Mouse (Mus musculus) liver, embryonic 11.5 days (tissue): ENCODE data around the gene Gm27021. TPM values are rescaled to one million over a fixed set of nuclear protein-coding genes. Genes with fewer than 3 reads are reported as not detected.

Experiments used
- ATAC-seq: fragments of 200-750 bp; cut with Nextera tagmentation; replicated peaks from 2 replicates; pipeline ENCODE4 v1.8.0; 2017; ENCODE audit warnings: moderate number of reproducible peaks, mild to moderate bottlenecking, moderate TSS enrichment, moderate library complexity; ENCODE audit not compliant: low FRiP score
- DNase-seq: peaks from one replicate; pipeline ENCODE4 v3.0.0-alpha.2; 2017; ENCODE audit warnings: low spot score
- H3K27ac ChIP-seq: fragments of 300-500 bp; sonication (generic); 2 replicates; pipeline ENCODE4 v1.5.1; 2014; ENCODE audit warnings: mild to moderate bottlenecking, low read depth, low read length, control low read depth
- H3K27me3 ChIP-seq: fragments of 300-500 bp; sonication (generic); replicated peaks from 2 replicates; pipeline ENCODE4 v1.6.1; 2014; ENCODE audit warnings: low read length, mixed read lengths; ENCODE audit not compliant: control insufficient read depth, insufficient read depth
- H3K36me3 ChIP-seq: fragments of 300-500 bp; sonication (generic); 2 replicates; pipeline ENCODE4 v1.6.1; 2014; ENCODE audit warnings: mild to moderate bottlenecking, low read length, moderate library complexity, mixed read lengths; ENCODE audit not compliant: control insufficient read depth, insufficient read depth
- H3K4me1 ChIP-seq: fragments of 300-500 bp; sonication (generic); replicated peaks from 2 replicates; pipeline ENCODE4 v1.6.1; 2014; ENCODE audit warnings: low read length, mixed read lengths; ENCODE audit not compliant: control insufficient read depth, insufficient read depth
- H3K4me2 ChIP-seq: fragments of 300-500 bp; sonication (generic); 2 replicates; pipeline ENCODE4 v1.6.1; 2014; ENCODE audit warnings: mild to moderate bottlenecking, control low read depth, moderate library complexity
- H3K4me3 ChIP-seq: fragments of 300-500 bp; sonication (generic); 2 replicates; pipeline ENCODE4 v1.5.1; 2014; ENCODE audit warnings: low read depth, low read length, control low read depth
- H3K9ac ChIP-seq: fragments of 300-500 bp; sonication (generic); 2 replicates; pipeline ENCODE4 v1.6.1; 2014; ENCODE audit warnings: low read depth, low read length, control low read depth
- H3K9me3 ChIP-seq: fragments of 300-500 bp; sonication (generic); 2 replicates; pipeline ENCODE4 v1.6.1; 2016; ENCODE audit warnings: low read length, inconsistent platforms, mixed read lengths; ENCODE audit not compliant: control insufficient read depth
- WGBS: fragments of 180-500 bp; shearing (Covaris S2); extraction: QIAGEN DNeasy Blood & Tissue Kit; methylation state at CpG from one replicate; pipeline ENCODE4 v1.1.7; 2014; 5-methylcytosine and 5-hydroxymethylcytosine counted together
- polyA plus RNA-seq: library from polyadenylated mRNA; unstranded; fragments of >200 nt; fragmentation: Nextera tagmentation; extraction: Ambion mirVana; gene quantifications from 2 replicates; pipeline ENCODE4 v1.2.1, GENCODE M21; 2014

Gm27021 gene
- polyA plus RNA-seq = 0.69 and 2.4 TPM in 2 replicates

DNA sequence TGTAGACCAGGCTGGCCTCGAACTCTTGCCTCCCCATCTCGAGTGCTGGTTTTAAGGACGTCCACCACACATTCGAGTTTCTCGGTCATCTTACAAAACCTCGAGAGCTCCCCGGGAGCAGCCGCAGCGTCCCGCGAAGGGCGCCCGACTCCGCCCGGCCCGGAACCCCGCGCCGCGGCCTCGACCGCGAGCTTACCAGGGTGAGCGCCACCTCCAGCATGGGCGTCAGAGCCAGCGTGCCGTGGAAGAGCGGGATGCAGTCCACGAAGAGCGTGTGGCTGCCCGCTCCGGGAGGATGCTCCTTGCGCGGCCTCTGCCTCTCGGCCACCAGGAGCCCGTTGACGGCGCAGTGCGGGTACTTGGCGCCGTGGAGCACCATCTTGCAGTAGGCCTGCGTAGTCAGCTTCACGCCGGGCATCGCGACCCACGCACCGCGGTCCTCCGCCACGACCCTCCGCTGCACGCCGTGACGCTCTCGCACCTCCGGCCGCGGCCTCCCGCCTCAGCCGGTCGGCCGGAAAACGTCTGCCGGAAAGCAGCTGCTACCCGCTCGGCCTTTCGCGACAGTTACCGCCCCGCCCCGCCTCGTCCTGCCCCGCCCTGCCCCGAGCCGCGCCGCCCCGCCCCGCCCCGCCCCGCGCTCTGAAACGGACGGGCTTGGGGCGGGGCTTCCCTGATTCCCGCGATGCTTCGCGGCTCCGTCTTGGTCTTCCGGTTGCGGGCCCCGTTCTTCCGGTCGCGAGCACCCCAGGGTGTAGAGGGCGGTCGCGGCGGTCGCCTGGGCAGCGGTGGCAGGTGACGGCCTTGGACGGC, at the start of gene Gm27021, which contains the start of gene Cox4i1:
Gm27021 (minus strand) TSS at position 519 of the 813 bp plus-strand sequence.
Cox4i1 (plus strand) TSS at position 662 of the 813 bp plus-strand sequence.
- under 1% methylated on average over 102 of the region's 105 CpGs for WGBS

DNA sequence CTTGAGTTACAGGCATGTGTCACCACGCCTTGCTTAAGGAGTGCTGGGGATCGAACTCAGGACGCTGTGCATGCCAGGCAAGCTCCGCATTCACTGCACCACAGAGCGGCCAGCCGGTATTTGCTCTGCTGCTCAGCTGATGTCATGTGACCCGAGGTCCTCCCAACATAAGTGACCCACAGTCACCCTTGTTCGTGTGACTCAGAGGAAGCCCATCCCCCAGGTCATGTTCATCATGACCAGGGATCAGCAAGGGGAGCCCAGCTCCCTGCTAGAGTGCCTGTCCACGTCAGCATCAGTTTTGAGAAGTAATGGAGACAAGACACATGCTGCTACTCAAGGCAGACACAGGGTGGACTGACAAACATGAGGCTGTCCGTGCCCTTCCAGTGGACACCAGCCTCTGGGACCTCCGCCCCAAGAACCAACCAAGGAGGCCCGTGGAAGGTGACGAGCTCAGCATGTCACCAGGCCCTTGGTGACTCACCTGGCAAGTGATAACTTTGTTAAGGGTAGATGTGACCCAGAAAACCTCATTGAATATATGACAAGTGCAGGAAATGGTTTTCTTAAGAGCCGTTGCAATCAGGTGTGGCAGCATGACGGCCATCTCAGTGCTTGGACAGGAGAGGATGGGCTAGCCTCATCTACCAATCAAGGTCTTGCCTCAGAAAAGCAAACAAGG, 48.3 kb upstream of the Gm27021 start:
- Histone ChIP-seq H3K9me3 (no peaks in the 10 kb centered on the region), H3K4me1 (no peaks in the 10 kb centered on the region), H3K4me2 (no peak overlapping the region), H3K27me3 (no peaks in the 10 kb centered on the region), H3K36me3 (no peaks in the 10 kb centered on the region), H3K9ac (no peak overlapping the region), H3K27ac (no peak overlapping the region), H3K4me3 (no peak overlapping the region)
- WGBS = 65% methylated on average over 15 of the region's 15 CpGs
- DNase-seq (no peak), ATAC-seq (no peak)

More for the DNA sequence above, at the start of gene Gm27021, which contains the start of gene Cox4i1:
- peak within 1 kb of the TSS; percentile 72 for H3K27ac ChIP-seq
- peaks cover 23% of the 10 kb centered on the region for H3K36me3 ChIP-seq
- DNase-seq (peak; percentile 98), ATAC-seq (peak; percentile 91)
- peaks cover 40% of the 10 kb centered on the region for H3K4me1 ChIP-seq
- H3K27me3 ChIP-seq = no peaks in the 10 kb centered on the region
- peak within 1 kb of the TSS; percentile 75 for H3K4me3 ChIP-seq
- no peaks in the 10 kb centered on the region for H3K9me3 ChIP-seq
- peak within 1 kb of the TSS; percentile 81 for H3K4me2 ChIP-seq
- H3K9ac ChIP-seq = peak within 1 kb of the TSS; percentile 90

DNA sequence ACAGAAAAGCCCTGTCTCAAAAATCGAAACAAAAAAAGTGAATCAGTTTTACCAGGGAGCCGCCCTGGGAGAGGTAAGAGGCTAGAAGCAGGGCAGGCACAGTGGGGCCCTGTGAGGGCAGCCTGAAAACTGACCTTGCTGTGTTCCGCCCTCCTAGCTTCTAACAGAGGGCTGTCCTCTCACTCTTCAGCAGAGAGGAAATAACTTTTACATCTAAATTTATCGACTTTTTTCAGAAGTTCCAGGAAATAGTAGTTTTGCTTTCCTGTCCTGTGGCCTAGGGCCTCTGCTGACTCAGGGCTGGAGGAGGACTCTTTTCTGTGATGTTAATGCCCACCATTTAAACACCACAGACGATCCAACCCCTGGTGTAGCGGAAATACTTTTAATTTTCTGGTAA, 47.3 kb upstream of the Gm27021 start:
- Histone ChIP-seq H3K4me1 (no peaks in the 10 kb centered on the region), H3K4me3 (no peak overlapping the region), H3K4me2 (no peak overlapping the region), H3K27ac (no peak overlapping the region), H3K36me3 (no peaks in the 10 kb centered on the region), H3K9me3 (no peaks in the 10 kb centered on the region), H3K27me3 (no peaks in the 10 kb centered on the region), H3K9ac (no peak overlapping the region)
- 52% methylated on average over 6 of the region's 6 CpGs for WGBS
- DNase-seq = no peak
- no peak for ATAC-seq

DNA sequence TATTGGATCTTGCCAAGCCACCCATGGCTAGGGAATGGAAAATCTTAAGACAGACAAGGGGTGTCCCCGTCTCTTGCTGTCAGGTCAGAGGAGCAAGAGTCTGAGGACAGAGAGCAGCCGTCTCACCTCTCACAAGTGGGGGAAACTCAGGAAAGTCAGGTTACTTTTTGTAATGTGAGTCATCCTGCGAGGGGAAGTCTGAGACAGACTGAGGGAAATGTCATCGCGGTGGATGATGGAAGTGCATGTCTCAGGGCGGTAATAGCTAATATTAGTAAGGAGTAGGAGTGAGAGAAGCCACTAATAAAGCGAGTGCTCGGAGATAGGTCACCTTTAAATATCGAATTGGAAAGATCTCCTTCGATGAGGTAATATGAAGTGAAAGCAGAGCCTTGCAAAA, 41.3 kb upstream of the Gm27021 start:
- 62% methylated on average over 10 of the region's 10 CpGs for WGBS

DNA sequence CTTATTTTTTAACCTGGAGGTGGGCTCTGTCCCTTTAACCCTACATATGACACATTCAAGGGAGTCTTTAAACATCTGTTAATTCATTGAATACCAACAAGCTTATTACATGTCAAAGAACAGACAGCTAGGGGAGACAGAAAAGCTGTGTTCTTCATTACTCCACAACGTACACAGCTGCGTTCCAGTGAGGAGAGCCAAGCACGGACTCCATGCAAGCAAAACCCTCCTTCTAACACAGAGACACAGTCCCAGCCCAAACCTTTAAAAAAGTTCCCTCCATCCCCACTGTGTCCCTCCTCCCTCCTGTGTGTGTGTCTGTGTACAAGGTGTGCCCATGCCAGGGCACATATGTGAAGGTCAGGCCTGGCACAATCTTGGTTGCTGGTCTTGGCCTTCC, 38.3 kb upstream of the Gm27021 start:
- Histone ChIP-seq H3K9ac (no peak overlapping the region), H3K4me2 (no peak overlapping the region), H3K4me1 (peaks cover 6% of the 10 kb centered on the region; the same call in 1 of the 2 replicates), H3K27me3 (no peaks in the 10 kb centered on the region), H3K9me3 (no peaks in the 10 kb centered on the region), H3K4me3 (no peak overlapping the region), H3K36me3 (no peaks in the 10 kb centered on the region), H3K27ac (no peak overlapping the region)
- no peak for DNase-seq
- no peak for ATAC-seq
- WGBS = 81% methylated on average over 3 of the region's 3 CpGs

More for the DNA sequence above, 41.3 kb upstream of the Gm27021 start:
- no peak overlapping the region for H3K9ac ChIP-seq
- H3K4me2 ChIP-seq = no peak overlapping the region
- H3K36me3 ChIP-seq = no peaks in the 10 kb centered on the region
- no peak overlapping the region for H3K27ac ChIP-seq
- no peaks in the 10 kb centered on the region for H3K9me3 ChIP-seq
- H3K4me3 ChIP-seq = no peak overlapping the region
- H3K4me1 ChIP-seq = no peaks in the 10 kb centered on the region
- H3K27me3 ChIP-seq = no peaks in the 10 kb centered on the region
- ATAC-seq (no peak), DNase-seq (no peak)

DNA sequence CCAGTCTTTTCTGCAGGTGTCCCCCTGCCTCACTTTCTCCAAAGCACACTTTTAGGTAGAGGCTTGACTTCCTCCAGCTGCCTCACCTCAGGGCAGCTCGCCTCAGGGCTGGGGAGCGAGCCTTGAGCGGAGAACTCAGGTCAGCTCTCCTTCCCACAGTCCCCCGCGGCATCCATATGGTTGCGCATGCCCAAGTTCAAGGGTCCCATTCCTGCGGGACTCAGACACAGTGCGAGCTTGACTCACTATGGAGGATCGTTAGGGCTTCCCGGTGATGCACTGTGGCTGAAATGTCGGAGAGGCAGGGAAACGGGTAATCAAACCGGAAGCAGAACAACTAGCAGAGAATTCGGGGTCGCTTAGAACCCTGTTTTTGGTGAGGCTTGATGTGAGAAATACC, 37.3 kb upstream of the Gm27021 start:
- Histone ChIP-seq H3K27me3 (no peaks in the 10 kb centered on the region), H3K9me3 (no peaks in the 10 kb centered on the region), H3K9ac (no peak overlapping the region), H3K4me3 (no peak overlapping the region), H3K36me3 (no peaks in the 10 kb centered on the region), H3K4me2 (no peak overlapping the region), H3K4me1 (peaks cover 6% of the 10 kb centered on the region; the same call in 1 of the 2 replicates), H3K27ac (no peak overlapping the region)
- no peak for ATAC-seq
- WGBS = 78% methylated on average over 15 of the region's 15 CpGs
- no peak for DNase-seq

DNA sequence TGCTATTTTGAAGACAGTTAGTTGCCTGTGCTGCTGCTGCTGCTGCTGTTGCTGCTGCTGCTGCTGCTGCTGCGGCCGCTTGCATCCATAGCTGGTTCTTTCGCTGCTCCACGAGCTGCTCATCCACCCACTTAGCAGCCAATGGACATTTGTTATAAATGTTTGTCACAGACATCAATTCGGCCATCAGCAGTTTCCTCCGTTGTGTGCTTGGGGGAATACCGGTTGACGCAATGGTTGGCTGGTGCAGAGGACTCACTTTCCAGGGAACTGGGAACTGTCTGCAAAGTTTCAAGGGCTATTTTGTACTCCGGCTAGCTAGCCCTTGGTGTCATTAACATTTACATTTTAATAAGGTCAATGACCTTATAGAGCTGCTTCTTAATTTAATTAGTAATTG, 36.3 kb upstream of the Gm27021 start:
- Histone ChIP-seq H3K27me3 (no peaks in the 10 kb centered on the region), H3K4me1 (peaks cover 6% of the 10 kb centered on the region; the same call in 1 of the 2 replicates), H3K4me3 (no peak overlapping the region), H3K36me3 (no peaks in the 10 kb centered on the region), H3K4me2 (no peak overlapping the region), H3K9me3 (no peaks in the 10 kb centered on the region), H3K27ac (no peak overlapping the region), H3K9ac (no peak overlapping the region)
- WGBS = 65% methylated on average over 9 of the region's 9 CpGs
- ATAC-seq (no peak), DNase-seq (no peak)

DNA sequence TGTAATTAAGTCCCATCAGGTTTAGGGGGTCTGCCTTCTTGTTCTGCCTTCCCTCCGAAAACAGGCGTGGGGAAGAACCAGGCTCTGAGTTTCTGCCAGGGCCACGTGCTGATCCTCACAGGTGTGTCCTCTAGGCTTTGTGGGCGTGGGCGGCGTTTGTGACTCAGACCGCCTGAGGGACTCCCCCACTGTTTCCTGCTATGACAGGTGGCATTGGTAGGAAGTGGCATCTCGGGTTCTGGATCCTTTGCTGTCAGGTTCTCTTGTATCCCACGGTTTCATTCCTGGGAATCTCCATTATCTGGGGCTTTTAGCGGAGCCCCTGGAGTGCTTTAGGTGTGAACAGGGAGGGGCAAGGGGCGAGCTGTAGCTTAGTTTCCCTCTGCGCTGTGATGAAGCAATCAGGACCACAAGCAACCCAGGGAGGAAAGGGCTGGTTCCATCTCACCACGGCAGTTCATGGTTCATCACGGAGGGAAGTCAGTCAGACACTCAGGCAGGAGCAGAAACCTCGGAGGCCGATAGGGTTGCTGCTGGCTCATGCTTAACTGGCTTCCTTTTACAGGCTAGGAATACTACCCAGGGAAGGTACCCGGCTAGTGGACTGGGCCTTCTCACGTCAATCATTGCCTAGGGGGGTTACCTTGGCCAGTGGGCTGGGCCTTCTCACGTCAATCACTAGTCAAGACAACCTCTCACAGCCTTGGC, 34.0 kb upstream of the Gm27021 start:
- WGBS = 40% methylated on average over 19 of the region's 19 CpGs
- Histone ChIP-seq H3K9ac (no peak overlapping the region), H3K4me3 (no peak overlapping the region), H3K4me2 (no peak overlapping the region), H3K27ac (no peak overlapping the region), H3K27me3 (no peaks in the 10 kb centered on the region), H3K9me3 (no peaks in the 10 kb centered on the region), H3K36me3 (no peaks in the 10 kb centered on the region), H3K4me1 (peaks cover 6% of the 10 kb centered on the region; the same call in 1 of the 2 replicates)
- DNase-seq (no peak), ATAC-seq (no peak; the same call in 1 of the 2 replicates)
